Mouse (Mus musculus) small intestine, adult 2 months (tissue): ENCODE results near the gene Ppp2r2c.

Source experiments
- CTCF ChIP-seq: fragments of 200-500 bp; IDR thresholded peaks from 2 replicates; pipeline ENCODE4 v1.5.1; 2012; ENCODE audit warnings: low read depth, mild to moderate bottlenecking, control low read depth, inconsistent platforms, low read length, moderate library complexity, mixed read lengths; ENCODE audit not compliant: insufficient replicate concordance, insufficient read length; ENCODE audit errors: extremely low read depth
- POLR2A ChIP-seq: fragments of 200-500 bp; IDR thresholded peaks from 2 replicates; pipeline ENCODE4 v1.6.1; 2012; ENCODE audit warnings: low read depth, mild to moderate bottlenecking, control low read depth, inconsistent platforms, low read length, moderate library complexity

- no peak for TF ChIP-seq CTCF
- TF ChIP-seq POLR2A: no peak
Observed at GRCm38 (mm10) chr5:36885595-36885994, 17.3 kb downstream of the Ppp2r2c start.
